Mouse (Mus musculus): Measurements from ENCODE around the gene Cdk4. TPM values are rescaled to one million over a fixed set of nuclear protein-coding genes. Genes with fewer than 3 reads are reported as not detected.

The Cdk4 gene
- polyA plus RNA-seq, 1 experiment from 2014 or later: 1,231 TPM

DNA sequence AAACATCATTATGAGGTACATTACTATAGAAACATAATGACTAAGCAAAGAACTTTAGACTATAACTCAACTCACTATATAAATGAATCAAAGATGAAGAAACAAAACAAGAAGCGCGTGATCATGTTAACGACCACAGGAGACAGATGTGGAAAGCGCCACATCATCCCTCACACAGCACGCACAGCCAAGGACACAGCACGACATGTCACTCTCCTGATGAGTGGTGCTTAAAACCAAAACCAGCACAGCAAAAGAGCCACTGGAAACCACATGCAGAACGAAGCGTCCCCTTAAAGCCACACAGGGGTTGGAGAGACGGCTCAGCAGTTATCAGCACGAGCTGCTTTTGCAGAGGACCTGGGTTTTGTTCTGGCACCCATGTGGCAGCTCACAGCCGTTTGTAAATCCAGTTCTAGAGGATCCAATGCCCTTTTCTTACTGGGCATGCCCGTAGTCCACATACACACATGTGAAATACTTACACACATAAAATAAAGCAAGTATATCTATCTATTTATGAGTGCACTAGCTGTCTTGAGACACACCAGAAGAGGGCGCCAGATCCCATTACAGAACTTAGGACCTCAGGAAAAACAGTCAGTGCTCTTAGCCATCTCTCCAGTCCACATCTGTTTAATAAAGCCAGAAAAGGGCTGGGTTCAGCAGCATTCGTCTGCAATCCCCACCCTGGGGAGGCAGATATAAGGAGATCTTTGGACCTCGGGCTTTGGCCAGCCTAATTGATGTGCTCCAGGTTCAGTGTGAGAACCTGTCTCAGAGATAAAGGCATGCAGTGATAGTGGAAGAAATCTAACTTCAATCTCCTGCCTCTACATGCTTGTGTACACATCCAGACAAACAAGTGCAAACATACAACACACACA, 47.9 kb downstream of the Cdk4 start:
- no peak overlapping the region for H3K4me3 ChIP-seq (replicated peaks; ENCODE audit: low read depth, low read length)
- no peaks in the 10 kb centered on the region for H3K27me3 ChIP-seq (ENCODE audit: control insufficient read depth, insufficient read depth, low read length)
- no peak overlapping the region for H3K4me2 ChIP-seq (ENCODE audit: low read length)
- 93% methylated on average over 15 of the region's 15 CpGs for WGBS
- ATAC-seq (ENCODE audit: low FRiP score, low TSS enrichment) (no peak), DNase-seq (no peak)
- H3K9me3 ChIP-seq (ENCODE audit: control insufficient read depth, low read length): no peaks in the 10 kb centered on the region
- no peak overlapping the region for H3K27ac ChIP-seq (replicated peaks; ENCODE audit: low read depth, low read length)
- H3K9ac ChIP-seq (replicated peaks; ENCODE audit: low read length): no peak overlapping the region
- no peaks in the 10 kb centered on the region for H3K4me1 ChIP-seq (ENCODE audit: control insufficient read depth, insufficient read depth, low read length)
- peaks cover 43% of the 10 kb centered on the region for H3K36me3 ChIP-seq (ENCODE audit: control insufficient read depth, insufficient read depth, low read length)

DNA sequence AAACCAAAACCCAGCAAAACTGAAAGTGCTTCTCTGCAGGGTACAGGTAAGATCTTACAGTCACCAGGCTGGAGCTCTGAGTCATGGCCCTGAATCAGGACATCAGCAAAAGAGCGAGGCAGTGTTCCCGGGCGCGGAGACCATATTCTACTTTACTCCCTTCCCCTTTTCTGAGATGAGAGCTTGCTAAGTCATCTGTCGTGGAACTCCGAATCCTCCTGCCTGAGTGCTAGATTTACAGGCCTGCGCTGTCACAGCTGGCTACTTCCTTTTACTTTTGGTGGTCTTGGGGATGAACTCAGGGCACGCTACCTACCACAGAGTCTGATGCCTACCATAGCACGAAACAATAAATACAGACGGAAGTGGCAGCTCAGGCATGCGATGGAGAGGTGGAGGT, 51.1 kb downstream of the Cdk4 start:
- no peaks in the 10 kb centered on the region for H3K4me1 ChIP-seq (ENCODE audit: control insufficient read depth, insufficient read depth, low read length)
- ATAC-seq (ENCODE audit: low FRiP score, low TSS enrichment): no peak
- no peak overlapping the region for H3K27ac ChIP-seq (replicated peaks; ENCODE audit: low read depth, low read length)
- H3K27me3 ChIP-seq (ENCODE audit: control insufficient read depth, insufficient read depth, low read length): no peaks in the 10 kb centered on the region
- 96% methylated on average over 11 of the region's 11 CpGs for WGBS
- no peaks in the 10 kb centered on the region for H3K9me3 ChIP-seq (ENCODE audit: control insufficient read depth, low read length)
- no peak for DNase-seq
- H3K4me2 ChIP-seq (ENCODE audit: low read length): no peak overlapping the region
- H3K36me3 ChIP-seq (ENCODE audit: control insufficient read depth, insufficient read depth, low read length): peaks cover 62% of the 10 kb centered on the region
- no peak overlapping the region for H3K9ac ChIP-seq (replicated peaks; ENCODE audit: low read length)
- H3K4me3 ChIP-seq (replicated peaks; ENCODE audit: low read depth, low read length): no peak overlapping the region

DNA sequence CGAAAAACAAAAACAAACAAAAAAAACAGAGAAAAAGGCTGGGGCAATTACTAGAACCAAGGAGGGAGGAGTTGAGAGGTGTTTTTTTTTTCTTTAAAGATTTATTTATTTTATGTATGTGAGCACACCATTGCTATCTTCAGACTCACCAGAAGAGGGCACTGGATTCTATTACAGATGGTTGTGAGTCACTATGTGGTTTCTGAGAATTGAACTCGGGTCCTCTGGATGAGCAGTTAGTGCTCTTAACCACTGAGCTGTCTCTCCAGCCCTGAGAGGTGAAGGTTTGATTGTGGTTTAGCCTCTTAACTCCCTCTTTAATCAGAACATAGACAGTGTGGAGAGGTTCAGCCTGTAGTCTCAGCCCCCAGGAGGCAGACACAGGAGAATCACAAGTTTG, 51.7 kb downstream of the Cdk4 start:
- Histone ChIP-seq H3K27ac (replicated peaks; ENCODE audit: low read depth, low read length) (no peak overlapping the region), H3K9me3 (ENCODE audit: control insufficient read depth, low read length) (no peaks in the 10 kb centered on the region), H3K4me1 (ENCODE audit: control insufficient read depth, insufficient read depth, low read length) (0 out of 2 replicates have a peak, but pooled peaks cover 4% of the 10 kb centered on the region), H3K36me3 (ENCODE audit: control insufficient read depth, insufficient read depth, low read length) (peaks cover 63% of the 10 kb centered on the region), H3K9ac (replicated peaks; ENCODE audit: low read length) (no peak overlapping the region), H3K27me3 (ENCODE audit: control insufficient read depth, insufficient read depth, low read length) (no peaks in the 10 kb centered on the region), H3K4me3 (replicated peaks; ENCODE audit: low read depth, low read length) (no peak overlapping the region), H3K4me2 (ENCODE audit: low read length) (no peak overlapping the region)
- 86% methylated on average over 2 of the region's 2 CpGs for WGBS
- no peak for ATAC-seq (ENCODE audit: low FRiP score, low TSS enrichment)
- DNase-seq: no peak

Other genes with a start within 250 kb of the Cdk4 start
- gene Atp23, start 162.2 kb upstream of the Cdk4 start, polyA plus RNA-seq (2014; fragmentation: Nextera tagmentation; extraction: Ambion mirVana): 13.6 and 14.1 TPM in 2 replicates
- 19.1 and 26.2 TPM in 2 replicates for gene Ctdsp2, start 84.8 kb upstream of the Cdk4 start, polyA plus RNA-seq (2014; fragmentation: Nextera tagmentation; extraction: Ambion mirVana)
- 1.9 and 2.1 TPM in 2 replicates for gene Avil, start 62.8 kb upstream of the Cdk4 start, polyA plus RNA-seq (2014; fragmentation: Nextera tagmentation; extraction: Ambion mirVana)
- 56.0 and 64.9 TPM in 2 replicates for gene Tsfm, start 32.7 kb upstream of the Cdk4 start, polyA plus RNA-seq (2014; fragmentation: Nextera tagmentation; extraction: Ambion mirVana)
- 17.4 and 20.8 TPM in 2 replicates for gene Mettl1, start 22.1 kb upstream of the Cdk4 start, polyA plus RNA-seq (2014; fragmentation: Nextera tagmentation; extraction: Ambion mirVana)
- gene Eef1akmt3, start 22.0 kb upstream of the Cdk4 start, polyA plus RNA-seq (2014; fragmentation: Nextera tagmentation; extraction: Ambion mirVana): 0.08 and 0.22 TPM in 2 replicates
- gene Cyp27b1, start 15.3 kb upstream of the Cdk4 start, polyA plus RNA-seq (2014; fragmentation: Nextera tagmentation; extraction: Ambion mirVana): not detected in 2 replicates
- 11.8 and 17.4 TPM in 2 replicates for gene March9, start 3.4 kb upstream of the Cdk4 start, polyA plus RNA-seq (2014; fragmentation: Nextera tagmentation; extraction: Ambion mirVana)
- gene Tspan31, start 6.7 kb downstream of the Cdk4 start, polyA plus RNA-seq (2014; fragmentation: Nextera tagmentation; extraction: Ambion mirVana): 67.7 and 71.7 TPM in 2 replicates
- 8.1 and 13.1 TPM in 2 replicates for gene Agap2, start 11.8 kb downstream of the Cdk4 start, polyA plus RNA-seq (2014; fragmentation: Nextera tagmentation; extraction: Ambion mirVana)
- 82.1 and 82.7 TPM in 2 replicates for gene Os9, start 57.6 kb downstream of the Cdk4 start, polyA plus RNA-seq (2014; fragmentation: Nextera tagmentation; extraction: Ambion mirVana)
- 66.8 and 74.1 TPM in 2 replicates for gene B4galnt1, start 101.7 kb downstream of the Cdk4 start, polyA plus RNA-seq (2014; fragmentation: Nextera tagmentation; extraction: Ambion mirVana)
- 0.58 and 0.66 TPM in 2 replicates for gene Slc26a10, start 117.1 kb downstream of the Cdk4 start, polyA plus RNA-seq (2014; fragmentation: Nextera tagmentation; extraction: Ambion mirVana)
- 19.0 and 19.6 TPM in 2 replicates for gene Arhgef25, start 126.5 kb downstream of the Cdk4 start, polyA plus RNA-seq (2014; fragmentation: Nextera tagmentation; extraction: Ambion mirVana)
- gene Dtx3, start 132.2 kb downstream of the Cdk4 start, polyA plus RNA-seq (2014; fragmentation: Nextera tagmentation; extraction: Ambion mirVana): 219 and 244 TPM in 2 replicates
- gene Pip4k2c, start 148.1 kb downstream of the Cdk4 start, polyA plus RNA-seq (2014; fragmentation: Nextera tagmentation; extraction: Ambion mirVana): 12.5 and 14.6 TPM in 2 replicates
- 75.3 and 94.7 TPM in 2 replicates for gene Kif5a, start 199.8 kb downstream of the Cdk4 start, polyA plus RNA-seq (2014; fragmentation: Nextera tagmentation; extraction: Ambion mirVana)
- 295 and 323 TPM in 2 replicates for gene Dctn2, start 202.8 kb downstream of the Cdk4 start, polyA plus RNA-seq (2014; fragmentation: Nextera tagmentation; extraction: Ambion mirVana)
- 17.4 and 18.0 TPM in 2 replicates for gene Mbd6, start 225.5 kb downstream of the Cdk4 start, polyA plus RNA-seq (2014; fragmentation: Nextera tagmentation; extraction: Ambion mirVana)
- gene Mars, start 248.3 kb downstream of the Cdk4 start, polyA plus RNA-seq (2014; fragmentation: Nextera tagmentation; extraction: Ambion mirVana): 109 and 122 TPM in 2 replicates